Mouse (Mus musculus) erythroblast, embryonic 14.5 days (primary cell): ENCODE data around the gene Slc8b1.

Source experiments
- GATA1 ChIP-seq: IDR thresholded peaks from 2 replicates; pipeline ENCODE4 v1.6.1; 2012; ENCODE audit warnings: low read length, inconsistent platforms, mixed read lengths
- TAL1 ChIP-seq: IDR thresholded peaks from 3 replicates; pipeline ENCODE4 v1.6.1; 2012; ENCODE audit warnings: low read length, inconsistent platforms, mixed read lengths

- TF ChIP-seq GATA1 (no peak), TAL1 (no peak)
Measured at GRCm38 (mm10) chr5:120497071-120497470, 13.9 kb upstream of the Slc8b1 start.
